Mouse (Mus musculus): Measurements from ENCODE around the gene Reg3a.
"Not testable (repeated sequence)": the region's sequence is repeated elsewhere in the genome, so short reads cannot be mapped to it uniquely, and the experiment has no call there.

Reg3a gene

GRCm38 (mm10) chr6:78380409-78380808, at the start of gene Reg3a:
TSS of gene Reg3a (plus strand) at chr6:78380709.
- no peak for DNase-seq (ENCODE audit: low spot score)

DNA sequence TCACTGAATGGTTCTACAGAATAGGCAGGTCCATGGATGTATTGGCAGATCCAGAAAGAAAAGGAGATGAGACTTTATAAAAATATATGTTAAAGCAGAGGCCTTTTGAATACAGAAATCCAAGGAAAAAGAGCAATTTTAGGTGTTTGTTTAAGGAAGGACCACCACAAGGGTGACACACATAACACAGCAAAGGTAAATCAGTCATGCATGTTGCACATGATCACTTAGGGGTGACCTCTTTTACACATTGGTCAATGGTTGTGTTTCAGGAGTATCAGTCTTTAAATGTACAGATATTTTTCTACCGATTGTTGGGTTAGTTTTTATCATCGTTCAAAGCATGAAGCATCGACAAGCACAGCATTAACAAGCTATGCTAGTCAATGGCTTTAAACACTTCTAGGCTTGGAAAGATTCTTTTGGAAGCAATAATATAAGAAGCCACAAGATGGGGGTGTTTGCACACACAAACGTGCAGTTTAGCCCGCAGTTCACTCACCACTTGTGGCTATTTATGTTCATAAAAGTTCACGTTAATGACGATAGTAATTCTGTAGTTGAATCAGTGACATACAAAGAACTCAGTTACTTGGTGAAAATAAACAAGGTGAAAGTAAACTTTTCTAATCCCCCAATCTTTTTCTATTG, 48.5 kb upstream of the Reg3a start:
- no peak for DNase-seq (ENCODE audit: low spot score)

GRCm38 (mm10) chr6:78340296-78340695, 40.2 kb upstream of the Reg3a start:
- DNase-seq (ENCODE audit: low spot score): no peak

GRCm38 (mm10) chr6:78341689-78342088, 38.8 kb upstream of the Reg3a start:
- DNase-seq (ENCODE audit: low spot score): no peak

- DNase-seq (ENCODE audit: low spot score): no peak
Observed at GRCm38 (mm10) chr6:78361971-78362563, 18.4 kb upstream of the Reg3a start.

DNA sequence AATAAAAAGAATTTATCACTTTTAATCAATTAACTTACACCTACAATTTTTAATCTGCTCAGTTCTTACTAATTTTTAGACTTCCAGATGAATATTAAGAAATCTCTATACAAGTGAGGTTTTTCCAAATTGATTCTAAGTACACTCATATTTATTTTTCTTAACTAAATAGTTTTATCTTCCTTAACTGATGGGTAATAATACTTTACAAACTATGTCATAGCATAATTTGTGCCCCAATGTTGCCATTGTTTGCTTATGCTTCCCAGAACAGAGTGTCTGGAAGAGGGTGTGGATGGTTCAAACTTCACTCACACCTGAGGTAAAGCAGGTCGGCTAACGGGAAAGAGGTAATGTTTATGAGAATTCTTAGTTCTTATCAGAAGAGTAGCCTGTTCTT, 10.2 kb upstream of the Reg3a start, which contains the start of gene Reg3b:
Gene Reg3b, plus strand, starts transcription at position 301 of the 400 bp plus-strand sequence.
- DNase-seq (ENCODE audit: low spot score): no peak

DNA sequence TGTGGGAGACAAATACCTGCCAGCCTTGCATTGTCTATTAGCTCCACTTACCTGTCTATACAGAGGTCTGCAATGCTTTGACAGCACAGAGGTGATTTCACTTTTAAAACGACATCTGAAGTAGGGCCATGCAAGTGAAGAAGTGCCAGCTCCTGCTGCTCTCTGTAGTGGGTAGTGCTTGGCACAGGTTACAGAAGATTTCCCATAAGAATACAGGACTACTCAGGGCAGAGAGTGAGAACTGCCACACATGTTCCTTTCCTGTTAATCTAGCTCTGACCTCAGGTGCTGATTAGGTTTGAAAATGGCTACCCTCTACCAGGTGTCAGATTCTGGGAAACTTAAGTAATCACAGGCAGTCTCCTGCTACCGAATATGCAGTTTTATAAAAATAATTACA, 1.7 kb upstream of the Reg3a start, which contains the start of gene Reg3d:
Gene Reg3d, minus strand, starts transcription at position 101 of the 400 bp plus-strand sequence.
- no peak for DNase-seq (ENCODE audit: low spot score)

GRCm38 (mm10) chr6:78385609-78386008, 5.1 kb downstream of the Reg3a start:
- DNase-seq (ENCODE audit: low spot score): no peak

GRCm38 (mm10) chr6:78395323-78395722, 14.8 kb downstream of the Reg3a start, which contains the start of gene Reg2:
TSS of gene Reg2 (plus strand) at chr6:78395623.
- DNase-seq (ENCODE audit: low spot score): not testable (repeated sequence)

GRCm38 (mm10) chr6:78422411-78422810, 41.9 kb downstream of the Reg3a start, which contains the start of gene Reg1:
TSS of gene Reg1 (plus strand) at chr6:78422711.
- DNase-seq (ENCODE audit: low spot score): not testable (repeated sequence)

GRCm38 (mm10) chr6:78425497-78425896, 45.0 kb downstream of the Reg3a start:
- DNase-seq (ENCODE audit: low spot score): no peak
